ENCODE assay signal across 11 mouse cellular contexts in genomic region chr3:127893902-127894301, GRCm38 (mm10). TPM values are rescaled to one million over a fixed set of nuclear protein-coding genes. Genes with fewer than 3 reads are reported as not detected.
DNase-seq lines count a peak whose midpoint lies in the region; ATAC-seq and TF ChIP-seq lines count a peak whose summit lies in the region.
"Had no signal": no experiment of that assay in that cellular context is flagged by ENCODE, and none has a peak within 500 bp of the region (broad histone marks: within the 10 kb centered on the region; RNA-seq: fewer than 3 reads in every experiment).

No protein-coding gene starts in this region.

- intact Hi-C loops in gastrocnemius, adult 2 months (cut with DNase I): no loop called here
- intact Hi-C loops in left cerebral cortex, postnatal 36 days (cut with DNase I): no loop called here

- no peak for ATAC-seq in liver, postnatal 0 days
- no peak for ATAC-seq in midbrain, embryonic 13.5 days
- ATAC-seq: intestine, embryonic 16.5 days had no signal

- H3K27ac ChIP-seq in gastrocnemius, adult 2 months: no peak overlapping the region
- H3K27ac ChIP-seq in liver, postnatal 0 days (ENCODE audit: low read depth): peak overlapping the region; percentile 70
- H3K27ac ChIP-seq in midbrain, embryonic 13.5 days: no peak overlapping the region
- H3K27ac ChIP-seq: limb, embryonic 12.5 days; neural tube, embryonic 13.5 days had no signal

- no peaks in the 10 kb centered on the region for H3K27me3 ChIP-seq in liver, postnatal 0 days (ENCODE audit: insufficient read depth, low read length)
- peaks cover 23% of the 10 kb centered on the region for H3K27me3 ChIP-seq in midbrain, embryonic 13.5 days

- no peak for TF ChIP-seq CTCF in gastrocnemius, adult 2 months (IDR thresholded peaks at IDR 0.05)
- TF ChIP-seq CTCF in liver, postnatal 0 days (IDR thresholded peaks at IDR 0.05; ENCODE audit: low read depth): no peak

- peak; percentile 70 for TF ChIP-seq EP300 in liver, postnatal 0 days (IDR thresholded peaks at IDR 0.05; ENCODE audit: low read depth)

- 0 out of 2 replicates have a peak, but pooled peaks cover 3% of the 10 kb centered on the region for H3K36me3 ChIP-seq in liver, postnatal 0 days (replicated peaks; ENCODE audit: insufficient read depth, low read length)
- H3K36me3 ChIP-seq in midbrain, embryonic 13.5 days: no peaks in the 10 kb centered on the region
- H3K36me3 ChIP-seq: limb, embryonic 12.5 days; neural tube, embryonic 13.5 days had no signal

- H3K4me2 ChIP-seq in liver, postnatal 0 days (ENCODE audit: low read depth, low read length): peak overlapping the region; percentile 70
- no peak overlapping the region for H3K4me2 ChIP-seq in midbrain, embryonic 13.5 days (replicated peaks)
- H3K4me2 ChIP-seq: limb, embryonic 12.5 days had no signal

- peak overlapping the region; percentile 36 for H3K9ac ChIP-seq in liver, postnatal 0 days (replicated peaks)
- H3K9ac ChIP-seq in midbrain, embryonic 13.5 days (replicated peaks): no peak overlapping the region
- H3K9ac ChIP-seq: limb, embryonic 12.5 days; neural tube, embryonic 13.5 days had no signal

- H3K4me3 ChIP-seq in gastrocnemius, adult 2 months: peak overlapping the region; percentile 26
- H3K4me3 ChIP-seq in liver, postnatal 0 days (ENCODE audit: low read depth, low read length): peak overlapping the region; percentile 63
- H3K4me3 ChIP-seq in midbrain, embryonic 13.5 days (replicated peaks): no peak overlapping the region
- H3K4me3 ChIP-seq: limb, embryonic 12.5 days; neural tube, embryonic 13.5 days had no signal

- no peaks in the 10 kb centered on the region for H3K9me3 ChIP-seq in liver, postnatal 0 days (ENCODE audit: low read length)
- H3K9me3 ChIP-seq in midbrain, embryonic 13.5 days: no peaks in the 10 kb centered on the region
- H3K9me3 ChIP-seq: limb, embryonic 12.5 days; neural tube, embryonic 13.5 days had no signal

- peaks cover 20% of the 10 kb centered on the region for H3K4me1 ChIP-seq in liver, postnatal 0 days (ENCODE audit: insufficient read depth)
- no peaks in the 10 kb centered on the region for H3K4me1 ChIP-seq in midbrain, embryonic 13.5 days (replicated peaks)
- H3K4me1 ChIP-seq: neural tube, embryonic 13.5 days had no signal

- DNase-seq in gastrocnemius, adult 2 months: no peak
- no peak for DNase-seq in gastrocnemius, adult 18-20 months (ENCODE audit: low spot score)
- DNase-seq in urinary bladder, postnatal 25 days (ENCODE audit: low spot score): peak; percentile 18
- no peak for DNase-seq in urinary bladder, adult 2 months (ENCODE audit: low spot score)
- peak; percentile 53 for DNase-seq in liver, postnatal 0 days
- DNase-seq in left cerebral cortex, postnatal 36 days (ENCODE audit: low spot score in 2 of 2): no peak
- no peak for DNase-seq in kidney, postnatal 14 days

- 47% methylated on average over 7 of the region's 7 CpGs for WGBS in liver, postnatal 0 days (ENCODE audit: insufficient replicate concordance)
- WGBS in midbrain, embryonic 13.5 days: 90% methylated on average over 7 of the region's 7 CpGs

RNA-seq across cellular contexts. Expression of gene Fam241a, which starts 2.2 kb away (rescaled TPM):
- total RNA-seq in gastrocnemius, adult 2 months (2021): 1 to 10 TPM; 3.5 to 4.2 TPM
- 1 to 10 TPM; 3.0 to 3.3 TPM for total RNA-seq in gastrocnemius, adult 18-20 months (2021)
- 17.5 and 18.3 TPM in 2 replicates for polyA plus RNA-seq in urinary bladder, adult 2 months (2012; rRNA removed)
- polyA plus RNA-seq in liver, postnatal 0 days (2015; fragmentation: Nextera tagmentation; extraction: Ambion mirVana): 25.5 and 28.2 TPM in 2 replicates
- 1 to 10 TPM; 3.4 to 3.6 TPM for total RNA-seq in left cerebral cortex, postnatal 36 days (2021)
- polyA plus RNA-seq in midbrain, embryonic 13.5 days (2015; fragmentation: Nextera tagmentation; extraction: Ambion mirVana): 4.8 and 6.6 TPM in 2 replicates

RNA-seq across cellular contexts. Expression of gene Ap1ar, which starts 56.6 kb away (rescaled TPM):
- total RNA-seq in gastrocnemius, adult 2 months (2021): 10 to 100 TPM; 22.2 to 25.1 TPM
- 10 to 100 TPM; 28.7 to 30.0 TPM for total RNA-seq in gastrocnemius, adult 18-20 months (2021)
- polyA plus RNA-seq in urinary bladder, adult 2 months (2012; rRNA removed): 28.6 and 37.2 TPM in 2 replicates
- 11.1 and 12.9 TPM in 2 replicates for polyA plus RNA-seq in liver, postnatal 0 days (2015; fragmentation: Nextera tagmentation; extraction: Ambion mirVana)
- total RNA-seq in left cerebral cortex, postnatal 36 days (2021): 10 to 100 TPM; 79.4 to 83.4 TPM
- polyA plus RNA-seq in midbrain, embryonic 13.5 days (2015; fragmentation: Nextera tagmentation; extraction: Ambion mirVana): 70.8 and 75.9 TPM in 2 replicates

Comparison
In these comparisons a context has a peak if more than half of its experiments do, and no peak if none do; other contexts are left out.
1. DNase-seq: peak in urinary bladder, postnatal 25 days (single experiment) and liver, postnatal 0 days (single experiment); none in gastrocnemius, adult 2 months (single experiment), gastrocnemius, adult 18-20 months (single experiment), urinary bladder, adult 2 months (single experiment), left cerebral cortex, postnatal 36 days (0 of 2) and kidney, postnatal 14 days (single experiment).